Mouse (Mus musculus): ENCODE results near the gene Rpl35.
"Not testable (repeated sequence)": the region's sequence is repeated elsewhere in the genome, so short reads cannot be mapped to it uniquely, and the experiment has no call there.

The Rpl35 gene

GRCm38 (mm10) chr2:39005574-39006079 is at the start of gene Rpl35:
Rpl35 (minus strand) TSS chr2:39005624.
- no peak for DNase-seq

GRCm38 (mm10) chr2:39048515-39048914 is 43.1 kb upstream of the Rpl35 start:
- no peak for DNase-seq

GRCm38 (mm10) chr2:39040215-39040614 is 34.8 kb upstream of the Rpl35 start:
- no peak for DNase-seq

GRCm38 (mm10) chr2:39031611-39032010 is 26.2 kb upstream of the Rpl35 start:
- DNase-seq: no peak

DNA sequence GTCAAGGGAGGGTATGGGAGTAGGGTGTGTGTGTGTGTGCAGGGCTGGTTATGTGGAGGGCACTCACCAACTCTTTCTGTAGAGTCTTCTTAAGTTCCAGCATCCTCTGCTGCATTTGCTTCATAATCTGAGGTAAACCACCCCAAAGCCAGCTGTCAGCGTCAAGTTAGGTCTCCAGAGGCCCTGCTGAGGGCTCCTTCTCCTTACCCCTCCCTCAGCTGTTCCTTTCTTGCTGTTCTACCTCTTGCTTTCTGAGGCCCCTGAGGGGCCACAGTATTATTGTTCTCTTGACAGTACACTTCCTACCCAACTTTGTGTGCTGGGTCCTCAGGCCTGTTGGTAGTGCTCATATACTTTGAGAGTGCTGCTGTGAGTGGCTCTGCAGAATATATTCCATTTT is 14.6 kb upstream of the Rpl35 start:
- no peak for DNase-seq

DNA sequence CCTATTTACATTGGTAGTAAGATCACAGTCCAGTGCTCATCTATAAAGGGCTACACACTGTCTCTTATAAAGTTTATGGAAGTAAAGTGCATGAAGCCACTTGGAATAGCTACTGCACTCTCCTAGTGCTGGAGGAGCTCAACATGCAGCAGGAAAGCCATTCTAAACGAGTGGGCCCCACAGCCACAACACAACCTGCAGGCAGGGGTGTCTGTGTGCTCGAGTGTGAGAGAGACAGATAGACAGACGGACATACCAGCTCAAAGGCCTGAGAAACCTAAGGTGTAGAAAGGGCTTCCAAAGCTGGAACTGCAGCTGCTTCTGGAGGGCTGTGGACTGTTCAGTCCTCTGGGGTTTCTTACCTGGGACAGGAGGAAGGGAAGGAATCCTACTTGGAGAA is 11.2 kb upstream of the Rpl35 start:
- no peak for DNase-seq

- DNase-seq: no peak
Measured at GRCm38 (mm10) chr2:39012768-39013279, 7.4 kb upstream of the Rpl35 start.

- DNase-seq: no peak
Measured at GRCm38 (mm10) chr2:39011971-39012370, 6.5 kb upstream of the Rpl35 start.

- DNase-seq: no peak
Measured at GRCm38 (mm10) chr2:39011264-39011663, 5.8 kb upstream of the Rpl35 start.

DNA sequence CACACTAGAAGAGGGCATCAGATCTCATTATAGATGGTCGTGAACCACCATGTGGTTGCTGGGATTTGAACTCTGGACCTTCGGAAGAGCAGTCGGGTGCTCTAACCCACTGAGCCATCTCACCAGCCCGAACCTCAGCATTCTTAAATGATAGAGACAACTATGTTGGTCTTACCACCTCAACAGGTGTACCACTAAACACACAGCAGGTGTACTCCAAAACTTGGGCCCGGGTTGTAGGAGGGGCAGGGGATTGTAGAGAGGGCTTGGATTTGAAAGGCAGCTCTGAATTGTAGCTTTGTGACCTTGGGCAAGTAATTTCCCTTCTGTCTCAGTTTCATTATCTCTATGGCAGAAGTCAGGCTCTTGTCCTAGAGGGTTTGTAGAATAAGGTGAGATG is 4.7 kb upstream of the Rpl35 start:
- not testable (repeated sequence) for DNase-seq

DNA sequence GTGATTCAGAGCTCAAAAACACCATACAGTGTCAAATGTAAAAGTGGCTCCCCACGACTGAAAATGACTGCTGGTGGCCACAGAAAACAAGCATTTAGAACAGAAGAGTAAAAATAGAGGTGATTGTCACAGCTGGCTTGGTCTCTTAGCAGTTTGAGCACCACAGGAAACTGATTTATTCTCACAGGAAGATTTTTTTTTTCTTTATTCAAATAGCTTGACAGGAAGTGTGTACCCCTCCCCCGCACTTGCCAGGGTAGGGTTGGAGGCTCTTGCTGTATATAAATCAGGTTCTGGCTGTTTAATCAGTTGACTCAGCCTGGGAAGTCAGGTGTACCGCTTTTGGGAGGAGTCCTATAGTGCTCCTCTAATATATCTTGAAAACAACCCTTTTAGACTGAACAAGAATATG is 3.5 kb upstream of the Rpl35 start:
- peak; percentile 50 for DNase-seq

DNA sequence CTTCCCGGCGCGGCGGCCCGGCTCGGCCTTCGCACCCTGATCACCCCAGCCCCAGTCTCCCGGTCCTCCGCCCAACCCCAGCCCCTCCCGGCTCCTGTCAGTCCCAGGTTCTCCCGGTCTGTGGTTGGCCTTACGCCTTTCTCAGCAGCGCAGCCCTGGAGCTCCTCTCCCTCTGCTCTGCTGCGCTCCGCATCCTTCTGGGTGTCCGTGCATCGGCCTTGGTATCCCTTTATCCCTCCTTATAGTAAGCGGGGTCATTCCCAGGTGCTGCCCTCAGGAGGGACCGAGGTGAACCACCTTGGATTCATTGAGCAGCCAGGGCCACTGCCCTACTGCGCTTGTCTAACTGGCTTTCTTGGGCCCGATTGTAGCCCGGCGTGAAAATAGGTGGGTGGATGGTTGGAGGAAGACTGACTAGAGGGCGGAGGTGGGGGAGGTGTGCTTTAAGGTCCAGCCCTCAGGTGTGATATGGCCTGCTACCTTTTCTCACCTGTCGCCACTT is 3.0 kb upstream of the Rpl35 start:
- DNase-seq: no peak

GRCm38 (mm10) chr2:39007865-39008264 is 2.4 kb upstream of the Rpl35 start:
- DNase-seq: peak; percentile 92

- DNase-seq: no peak
Measured at GRCm38 (mm10) chr2:39006149-39006730, 816 bp upstream of the Rpl35 start.

- peak; percentile 92 for DNase-seq
Measured at GRCm38 (mm10) chr2:39004880-39005435, 466 bp downstream of the Rpl35 start, which contains the start of gene Arpc5l. Arpc5l (plus strand) TSS chr2:39005348.

DNA sequence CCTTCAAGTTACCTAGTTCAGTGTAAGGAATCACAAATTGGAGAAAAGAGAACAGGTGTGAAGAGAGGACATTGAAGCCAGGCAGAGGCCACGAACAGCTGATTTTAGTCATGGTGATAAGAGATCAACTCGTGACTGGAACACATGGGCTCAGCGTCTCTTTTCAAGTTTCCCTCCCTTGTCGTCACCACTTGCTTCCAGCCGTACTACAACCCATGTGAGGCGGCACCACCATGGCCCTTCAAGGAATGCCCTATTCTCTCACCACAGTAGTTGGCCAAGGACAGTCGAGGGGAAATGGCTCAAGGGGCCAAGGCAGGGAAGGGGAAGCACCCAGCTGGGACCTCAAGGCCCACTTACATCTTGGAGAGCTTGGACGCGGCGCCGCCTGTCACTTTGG is 1.1 kb downstream of the Rpl35 start:
- no peak for DNase-seq

GRCm38 (mm10) chr2:39003512-39003911 is 1.9 kb downstream of the Rpl35 start:
- DNase-seq: no peak

DNA sequence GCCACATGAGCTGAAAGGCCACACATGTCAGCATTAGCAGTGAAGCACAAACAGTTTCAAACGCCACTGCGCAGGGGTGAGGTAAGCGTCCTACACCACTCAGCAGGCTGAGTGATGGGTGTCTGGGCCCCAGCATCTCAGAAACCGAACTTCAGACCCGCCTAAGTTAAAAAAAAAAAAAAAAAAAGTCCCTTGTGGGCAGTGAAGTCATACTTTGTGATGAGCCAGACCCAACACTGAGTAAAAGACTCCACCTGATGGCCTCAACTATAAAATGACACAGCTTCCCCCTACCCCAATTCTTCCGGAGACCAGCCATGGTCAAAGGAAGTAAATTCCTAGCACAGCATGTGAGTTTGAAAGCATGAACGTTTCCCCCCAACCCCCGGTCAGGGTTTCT is 2.3 kb downstream of the Rpl35 start:
- DNase-seq: no peak

DNA sequence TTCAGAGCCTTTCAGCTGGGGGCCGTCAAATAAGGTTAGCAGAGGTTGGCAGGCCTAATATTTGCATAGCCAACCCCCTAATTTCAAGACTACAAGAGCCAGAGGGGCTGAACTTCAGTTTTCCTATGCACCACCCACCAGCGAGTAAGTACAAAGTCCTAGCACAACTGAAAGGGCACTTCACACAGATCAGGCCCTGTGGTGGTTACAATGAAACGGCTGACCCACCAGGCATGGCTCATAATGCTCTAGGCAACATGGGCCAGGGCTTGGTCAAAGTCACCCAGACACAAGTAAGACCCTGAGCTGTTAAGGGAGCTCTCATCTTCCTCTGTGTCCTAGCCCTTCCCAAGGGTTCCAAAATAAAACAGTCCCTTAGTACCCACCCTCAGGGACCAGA is 3.6 kb downstream of the Rpl35 start:
- DNase-seq: no peak

DNA sequence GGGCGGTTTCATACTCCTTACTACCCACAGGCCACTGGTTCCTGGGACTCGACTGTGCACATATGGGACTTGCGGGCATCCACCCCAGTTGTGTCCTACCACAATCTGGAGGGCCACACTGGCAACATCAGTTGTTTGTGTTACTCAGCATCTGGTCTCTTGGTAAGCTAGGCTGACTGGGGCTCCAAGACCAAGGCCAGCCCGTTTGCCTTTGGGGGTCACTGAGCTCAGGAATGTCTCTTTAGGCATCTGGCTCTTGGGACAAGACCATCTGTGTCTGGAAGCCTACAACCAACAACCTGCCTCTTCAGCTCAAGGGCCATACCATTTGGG is 4.9 kb downstream of the Rpl35 start:
- no peak for DNase-seq

GRCm38 (mm10) chr2:38999910-39000586 is 5.4 kb downstream of the Rpl35 start:
- DNase-seq: no peak

- DNase-seq: no peak
Measured at GRCm38 (mm10) chr2:38999381-38999780, 6.0 kb downstream of the Rpl35 start.

- peak; percentile 89 for DNase-seq
Measured at GRCm38 (mm10) chr2:38997386-38998374, 7.7 kb downstream of the Rpl35 start, which contains the start of gene Wdr38. Wdr38 (plus strand) TSS chr2:38997476.

All from right cerebral cortex, postnatal 14 days (tissue).